Mouse (Mus musculus) left cerebral cortex, postnatal 10 days (tissue): ENCODE data around the gene Rangrf. TPM values are rescaled to one million over a fixed set of nuclear protein-coding genes. Genes with fewer than 3 reads are reported as not detected.
"Not testable (repeated sequence)": the region's sequence is repeated elsewhere in the genome, so short reads cannot be mapped to it uniquely, and the experiment has no call there.

Experiments used
- DNase-seq, 2 experiments: peaks; one replicate each; pipeline ENCODE4 v3.0.0; 2021 to 2022; ENCODE audit warnings: low spot score in 2 of 2, mixed read lengths in 1 of 2; ENCODE audit errors: extremely low spot score in 1 of 2
- intact Hi-C: fragments of 180-260 bp; cut with DNase I; formaldehyde crosslinking; loops from one replicate; pipeline ENCODE4 v1.15.1; 2025
- total RNA-seq, 2 experiments: library from RNA; stranded (reverse); gene quantifications; 2 replicates each; pipeline ENCODE4 v1.2.3; 2021

Gene Rangrf
- total RNA-seq, 2 experiments from 2014 or later, result 17.2 to 17.5 TPM

DNA sequence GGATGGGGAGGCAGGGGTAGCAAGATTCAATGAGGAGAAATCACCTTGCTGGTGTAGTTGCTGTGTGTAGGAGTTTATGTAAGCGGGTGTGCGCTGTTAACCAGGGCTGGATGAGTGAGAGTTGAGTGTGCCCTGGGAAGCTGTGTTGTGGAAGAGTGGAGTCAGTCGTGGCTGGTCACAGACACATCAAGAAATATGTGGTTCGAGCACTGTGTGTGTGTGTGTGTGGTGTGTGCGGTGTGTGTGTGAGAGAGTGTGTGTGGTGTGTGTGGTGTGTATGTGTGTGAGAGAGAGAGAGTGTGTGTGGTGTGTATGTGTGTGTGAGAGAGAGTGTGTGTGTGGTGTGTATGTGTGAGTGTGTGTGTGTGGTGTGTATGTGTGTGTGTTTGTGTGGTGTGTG, 19.5 kb downstream of the Rangrf start:
- intact Hi-C loops, result no loop called here
- DNase-seq, result no peak

DNA sequence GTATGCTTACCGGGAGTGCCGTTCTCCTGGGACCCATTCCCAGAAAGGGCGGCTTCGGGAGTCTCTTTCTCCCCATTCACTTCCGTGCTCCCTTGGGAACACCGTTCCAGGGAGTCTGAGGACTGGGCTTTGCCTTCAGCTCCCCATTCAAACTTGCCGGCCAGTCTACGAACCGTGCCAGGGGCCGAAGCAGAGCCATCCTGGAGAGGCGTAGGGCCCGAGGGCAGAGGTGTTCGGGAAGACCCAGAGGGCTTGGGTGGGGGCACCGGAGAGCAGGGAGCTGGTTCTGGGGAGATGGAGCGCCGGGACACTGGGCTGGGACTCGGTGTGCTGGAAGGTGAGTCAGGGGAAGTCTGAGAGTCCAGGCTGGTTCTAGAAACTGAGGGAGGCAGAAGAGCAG, 20.6 kb downstream of the Rangrf start:
- intact Hi-C loops, result no loop called here
- no peak for DNase-seq

DNA sequence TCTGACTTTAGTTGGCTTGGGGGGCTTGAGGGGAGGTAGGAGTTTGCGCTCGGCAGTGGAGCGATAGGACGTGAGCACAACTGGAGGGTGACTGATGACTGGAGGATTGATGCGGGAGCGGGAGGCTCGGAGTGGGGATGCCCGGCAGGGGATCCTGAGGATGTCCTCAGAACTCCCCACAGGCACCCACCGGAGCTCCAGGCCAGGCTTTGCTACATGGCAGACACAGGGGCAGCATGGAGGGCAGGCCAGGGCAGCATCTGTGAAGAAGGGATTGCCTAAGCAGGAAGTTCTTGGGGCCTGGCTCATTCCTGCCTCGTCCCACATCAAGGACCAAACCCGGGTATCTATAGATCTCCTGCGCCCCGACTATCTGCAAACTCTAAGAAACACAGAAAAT, 21.1 kb downstream of the Rangrf start:
- no peak for DNase-seq
- intact Hi-C loops, result no loop called here

DNA sequence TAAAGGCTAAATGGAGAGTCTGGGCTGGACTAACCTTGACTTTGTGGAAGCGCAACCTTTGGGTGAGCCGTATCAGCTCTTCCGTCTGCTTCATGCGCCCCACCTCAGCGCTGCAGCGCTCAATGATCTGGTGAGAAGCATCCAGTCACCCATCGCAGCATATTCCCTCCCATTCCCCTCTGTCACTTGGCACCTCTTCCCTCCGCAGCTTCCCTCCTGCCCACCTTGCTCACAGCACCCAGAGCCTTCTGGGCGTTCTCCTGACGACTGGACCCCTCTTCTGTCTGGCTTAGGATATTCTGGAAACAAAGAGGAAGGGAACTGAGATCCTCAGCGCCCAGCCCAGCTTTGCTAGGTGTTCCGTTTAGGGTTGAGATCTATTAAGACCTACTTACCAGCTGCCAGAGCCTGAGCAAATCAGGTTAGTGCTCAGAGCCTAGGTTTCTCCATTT, 27.4 kb downstream of the Rangrf start:
- DNase-seq, result no peak
- intact Hi-C loops, result no loop called here

DNA sequence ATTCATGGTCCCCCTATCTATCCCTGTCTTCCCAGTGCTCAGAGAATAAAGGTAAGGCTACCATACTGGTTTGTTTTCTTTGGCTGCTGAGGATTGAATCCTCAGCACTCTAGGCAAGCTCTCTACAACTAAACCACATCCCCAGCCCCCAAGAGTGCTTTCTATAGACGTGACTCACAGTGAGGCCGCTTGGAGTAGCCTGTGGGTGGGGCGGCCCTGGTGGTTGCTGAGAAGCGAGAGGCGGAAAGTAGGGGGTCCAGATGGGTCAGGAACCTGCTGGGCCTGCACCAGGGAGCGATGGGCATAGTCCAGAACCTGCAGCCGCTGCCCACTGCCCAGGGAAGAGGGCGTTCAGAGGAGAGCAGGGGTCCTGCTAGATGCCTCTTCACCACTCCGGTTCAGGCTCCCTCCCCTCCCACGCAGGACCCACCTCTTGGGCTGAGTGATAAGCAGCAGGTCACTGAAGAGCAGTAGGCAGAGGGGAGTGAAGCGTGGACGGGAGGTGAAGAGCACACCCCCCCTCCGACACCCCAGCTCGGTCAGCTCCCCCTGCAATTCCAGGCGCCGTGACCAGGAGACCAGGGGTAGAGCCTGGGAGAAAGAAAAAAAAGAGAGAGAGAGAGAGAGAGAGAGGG, 28.1 kb downstream of the Rangrf start:
- peak in 1 of 2 experiments; percentile 65 for DNase-seq
- intact Hi-C loops, result no loop called here

DNA sequence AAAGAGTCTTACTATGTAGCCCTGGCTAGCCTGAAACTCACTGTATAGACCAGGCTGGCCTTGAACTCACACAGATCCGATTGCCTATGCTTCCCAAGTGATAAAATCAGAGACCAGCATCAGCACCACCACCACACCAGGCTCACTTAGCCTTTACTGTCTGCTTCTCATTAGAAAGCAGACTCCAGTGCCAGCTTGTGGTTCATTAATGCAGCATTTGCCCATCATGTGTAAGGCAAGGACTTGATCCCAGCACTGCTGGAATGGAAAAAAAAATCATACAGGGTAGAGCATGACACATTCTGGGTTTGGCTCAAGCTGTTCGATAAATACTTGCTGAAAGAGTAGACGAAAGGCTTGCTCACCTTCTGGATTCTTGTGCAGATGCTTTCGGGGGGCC, 29.0 kb downstream of the Rangrf start:
- no peak for DNase-seq

DNA sequence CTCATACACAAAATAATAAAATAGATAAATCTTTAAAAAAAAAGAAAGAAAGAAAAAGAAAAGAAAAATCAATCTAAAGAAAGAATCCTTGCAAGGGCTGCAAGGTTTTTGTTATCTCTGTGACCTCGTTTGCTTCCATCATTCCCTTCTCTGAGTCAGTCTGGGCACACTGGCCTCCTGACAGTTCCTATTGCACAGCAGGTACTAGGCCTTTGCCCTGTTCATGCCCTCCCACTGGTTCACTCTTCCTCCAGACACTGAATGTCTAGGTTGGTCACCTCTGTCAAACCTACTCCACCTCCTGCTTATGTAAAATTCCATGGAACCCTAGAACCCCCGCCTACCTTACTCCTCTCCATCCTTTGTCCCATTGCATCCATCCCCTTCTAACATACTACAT, 29.7 kb downstream of the Rangrf start:
- intact Hi-C loops, result no loop called here
- DNase-seq, result no peak

More for the DNA sequence above, 29.0 kb downstream of the Rangrf start:
- intact Hi-C loops, result no loop called here

DNA sequence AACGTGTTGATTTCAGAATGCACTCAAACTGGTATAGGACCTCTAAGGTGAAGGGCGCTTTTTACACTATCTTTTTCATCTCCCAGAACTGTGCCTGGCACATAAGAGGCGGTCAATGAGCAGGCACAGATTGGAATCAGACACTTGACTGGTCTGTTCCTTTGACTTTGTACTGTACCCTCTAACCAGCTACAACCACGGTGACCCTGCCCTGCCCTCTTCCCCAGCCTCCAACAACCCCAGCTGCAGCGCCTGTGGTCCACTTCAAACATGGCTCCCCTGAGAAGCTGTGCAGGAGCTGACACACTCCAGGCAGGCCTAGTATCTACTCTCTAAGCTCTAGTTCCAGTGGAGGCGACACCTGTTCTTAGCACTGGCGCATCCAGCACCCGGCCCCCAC, 32.3 kb downstream of the Rangrf start:
- DNase-seq, result no peak
- intact Hi-C loops, result no loop called here

DNA sequence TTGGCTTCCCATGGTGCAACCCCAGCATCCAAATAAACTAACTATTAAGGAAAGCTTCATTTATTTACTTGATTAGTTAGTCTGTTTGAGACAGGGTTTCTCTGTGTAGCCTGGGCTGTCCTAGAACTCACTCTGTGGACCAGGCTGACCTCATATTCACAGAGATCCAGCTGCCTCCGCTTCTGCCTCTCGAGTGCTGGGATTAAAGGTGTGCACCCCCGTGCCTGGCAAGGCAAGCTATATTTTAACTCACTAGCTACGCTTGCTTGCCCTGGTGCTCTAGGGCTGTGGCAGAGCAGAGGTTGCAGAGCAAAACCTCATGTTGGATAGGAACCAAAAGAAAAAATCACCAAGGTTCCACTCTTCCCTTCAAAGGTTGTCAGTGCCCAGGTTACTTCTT, 34.5 kb downstream of the Rangrf start:
- DNase-seq, result no peak
- intact Hi-C loops, result no loop called here

DNA sequence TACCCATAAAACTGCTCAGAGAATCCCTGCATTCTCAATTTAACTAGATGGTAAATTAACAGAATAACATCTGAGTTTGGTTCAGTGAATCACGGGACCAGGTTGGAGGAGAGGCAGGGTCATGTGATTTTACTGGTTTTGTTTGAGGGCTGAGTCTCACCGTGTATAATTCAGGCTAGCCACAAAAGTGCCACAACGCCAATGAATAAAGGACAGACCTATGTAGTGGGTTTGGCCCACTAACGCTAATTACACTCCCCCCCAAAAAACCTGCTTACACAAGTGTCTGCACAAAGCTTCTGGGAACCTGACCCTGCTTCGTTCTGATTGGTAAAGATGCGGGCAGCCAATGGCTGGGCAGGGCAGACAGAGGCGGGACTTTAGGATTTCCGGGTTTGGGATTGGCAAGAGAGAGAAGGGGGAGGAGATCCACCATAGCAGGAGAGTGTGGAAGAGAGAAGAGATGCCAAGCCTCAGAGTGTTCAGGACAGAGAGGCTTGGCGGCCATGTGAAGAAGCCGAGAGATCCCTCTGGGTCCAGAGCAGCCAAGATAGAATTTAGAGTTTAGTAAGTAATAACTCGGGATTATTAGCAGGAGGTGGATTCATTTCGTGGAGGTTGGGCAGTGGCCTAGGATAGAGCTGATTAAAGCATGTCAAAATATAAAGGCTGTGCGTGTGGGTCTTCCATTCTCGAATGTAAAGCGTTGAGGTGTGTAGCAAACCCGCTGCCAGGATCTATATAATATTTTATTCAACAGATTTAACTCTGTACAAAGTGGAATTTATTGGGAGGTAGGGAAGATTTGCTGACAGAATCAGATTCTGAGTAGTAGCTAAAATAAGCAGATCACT, 35.3 kb downstream of the Rangrf start:
- intact Hi-C loops, result no loop called here
- DNase-seq, result peak; percentile 89 to 92

DNA sequence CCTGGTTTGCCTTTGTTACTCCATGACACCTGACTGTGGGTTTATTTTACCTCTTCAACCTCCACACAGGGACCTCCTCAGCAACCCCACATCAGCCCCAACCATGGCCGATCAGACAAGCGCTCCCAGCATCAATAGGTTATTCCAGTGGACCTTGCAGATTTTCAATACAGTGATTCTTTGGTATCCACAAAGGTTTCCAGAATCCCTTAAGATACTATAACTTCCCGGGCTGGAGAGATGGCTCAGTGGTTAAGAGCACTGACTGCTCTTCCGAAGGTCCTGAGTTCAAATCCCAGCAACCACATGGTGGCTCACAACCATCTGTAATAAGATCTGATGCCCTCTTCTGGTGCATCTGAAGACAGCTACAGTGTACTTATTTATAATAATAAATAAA, 38.0 kb downstream of the Rangrf start:
- DNase-seq, intact Hi-C loops: not testable (repeated sequence)

DNA sequence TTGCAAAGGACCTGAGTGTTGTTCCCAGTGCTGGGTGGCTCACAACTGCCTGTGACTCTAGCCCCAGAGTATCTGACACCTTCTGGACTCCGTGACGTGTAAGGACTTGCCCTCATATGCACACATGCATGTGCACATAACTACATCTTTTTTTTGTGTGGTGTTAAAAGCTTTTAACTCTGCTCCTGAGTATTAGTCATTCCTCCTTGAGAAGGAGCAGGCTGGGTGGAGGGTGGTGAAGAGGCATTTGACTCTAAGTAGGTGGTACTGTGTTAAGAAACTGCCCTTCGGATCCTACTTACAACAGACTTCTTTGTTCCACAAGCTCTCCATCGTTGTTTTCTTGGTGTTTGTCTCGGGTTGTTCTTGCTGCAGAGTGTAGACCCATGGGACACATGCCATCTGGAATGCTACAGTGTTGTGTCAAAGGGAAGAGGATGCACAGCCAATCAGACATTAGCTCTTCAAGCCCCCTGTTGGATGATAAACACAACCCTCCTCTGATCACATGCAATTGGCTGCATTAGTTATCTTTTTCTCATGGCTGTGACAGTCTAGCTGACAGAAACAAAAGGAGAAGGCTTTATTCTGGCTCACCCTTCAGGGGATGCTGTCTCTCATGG, 41.0 kb downstream of the Rangrf start:
- no peak for DNase-seq

DNA sequence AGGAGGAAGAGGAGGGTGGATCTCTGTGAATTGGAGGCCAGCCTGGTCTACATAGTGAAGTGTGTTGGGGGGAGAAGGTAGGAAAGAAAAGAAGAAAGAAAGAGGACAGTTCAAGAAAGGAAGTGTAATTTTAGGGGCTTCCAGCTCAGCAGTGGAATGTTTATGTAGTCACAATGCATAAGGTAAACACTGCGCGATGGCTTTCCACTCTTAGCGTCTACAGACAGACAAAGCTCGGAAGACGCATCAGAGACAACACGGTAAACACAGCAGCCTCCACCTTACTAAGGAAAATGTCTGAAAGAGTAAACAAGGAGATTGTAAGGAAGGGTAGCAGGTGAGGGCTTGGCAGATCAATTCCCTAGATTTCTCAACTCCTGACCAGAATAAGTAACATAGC, 45.0 kb downstream of the Rangrf start:
- no peak for DNase-seq
- intact Hi-C loops, result no loop called here

More for the DNA sequence above, 41.0 kb downstream of the Rangrf start:
- intact Hi-C loops, result no loop called here

DNA sequence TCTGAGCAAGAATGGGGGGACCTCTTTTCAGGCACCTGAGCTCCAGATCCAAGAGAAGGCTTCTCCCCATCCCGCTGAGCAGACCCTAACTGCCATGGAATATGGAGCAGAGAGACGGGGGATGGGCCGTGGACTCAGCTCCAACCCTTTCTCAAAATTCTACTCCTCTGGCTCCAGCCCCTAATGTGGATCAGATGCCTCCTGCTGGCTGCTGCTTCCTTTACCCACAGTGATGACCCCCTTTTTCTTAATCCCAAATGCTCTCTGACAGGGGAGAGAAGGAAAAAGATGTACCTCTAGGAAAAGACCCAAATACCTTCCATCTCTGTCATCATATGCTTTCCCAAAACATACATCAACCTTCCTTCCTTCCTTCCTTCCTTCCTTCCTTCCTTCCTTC, 48.0 kb downstream of the Rangrf start, which contains the start of gene Odf4:
Gene Odf4 (minus strand): TSS at position 101 of the 400 bp plus-strand sequence.
- DNase-seq, result no peak
- intact Hi-C loops, result no loop called here

DNA sequence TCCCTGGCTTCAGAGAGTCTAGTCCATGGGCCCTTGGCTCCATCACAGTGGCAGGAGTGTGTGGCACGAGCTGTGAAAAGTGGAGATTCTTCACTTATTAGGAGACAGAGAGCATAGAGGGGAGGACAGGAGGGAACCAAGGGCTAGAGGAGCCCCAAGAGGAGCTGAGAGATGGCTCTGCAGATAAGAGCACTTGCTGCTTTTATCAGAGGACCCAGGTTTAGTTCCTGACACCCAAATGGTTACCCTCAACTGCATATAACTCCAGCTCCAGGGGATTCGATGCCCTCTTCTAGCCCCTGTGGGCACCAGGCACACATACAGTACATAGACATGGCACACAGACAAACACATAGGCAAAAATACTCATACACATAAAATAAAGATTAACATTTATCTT, 50.2 kb downstream of the Rangrf start:
- intact Hi-C loops, result no loop called here
- no peak for DNase-seq

DNA sequence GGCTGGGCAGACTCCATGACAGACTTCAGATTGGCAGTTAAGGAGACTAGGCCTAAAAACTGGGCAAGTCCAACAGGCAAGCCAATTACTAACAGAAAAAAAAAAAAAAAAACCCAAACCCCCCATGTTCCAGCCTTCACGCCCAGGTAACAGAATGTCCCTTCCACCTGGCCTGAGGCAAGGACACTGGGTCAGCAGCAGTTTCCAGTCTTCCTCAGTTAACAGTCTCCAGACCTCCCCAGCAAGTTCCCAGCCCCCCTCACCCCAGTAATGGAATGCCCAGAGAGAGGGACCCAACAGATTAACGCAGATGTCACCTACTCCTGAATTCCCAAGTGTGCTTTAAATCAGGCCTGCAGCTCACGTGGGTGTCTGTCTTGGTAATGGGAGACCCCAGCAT, 51.8 kb downstream of the Rangrf start:
- DNase-seq, result no peak
- intact Hi-C loops, result no loop called here
